Mouse (Mus musculus) ES-Bruce4 (cell line): Measurements from ENCODE around the gene Abcg4. TPM values are rescaled to one million over a fixed set of nuclear protein-coding genes. Genes with fewer than 3 reads are reported as not detected.
"Not testable (repeated sequence)": the region's sequence is repeated elsewhere in the genome, so short reads cannot be mapped to it uniquely, and the experiment has no call there.

ENCODE experiments used
- H3K27ac ChIP-seq: 2 replicates; pipeline ENCODE4 v1.5.1; 2012; ENCODE audit warnings: low read length, inconsistent platforms; ENCODE audit not compliant: insufficient read depth
- H3K27me3 ChIP-seq: 2 replicates; pipeline ENCODE4 v1.6.1; 2012; ENCODE audit warnings: mild to moderate bottlenecking, low read length, inconsistent platforms; ENCODE audit not compliant: control insufficient read depth, poor library complexity, insufficient read depth, severe bottlenecking
- H3K36me3 ChIP-seq: 2 replicates; pipeline ENCODE4 v1.6.1; 2012; ENCODE audit warnings: inconsistent platforms, mild to moderate bottlenecking, low read length, moderate library complexity; ENCODE audit not compliant: control insufficient read depth, poor library complexity, insufficient read depth, severe bottlenecking
- H3K4me1 ChIP-seq: one replicate; pipeline ENCODE4 v1.8.1; 2011; ENCODE audit warnings: low read length; ENCODE audit not compliant: control insufficient read depth, insufficient read depth
- H3K4me3 ChIP-seq: 2 replicates; pipeline ENCODE4 v1.5.1; 2011; ENCODE audit warnings: low read depth, mild to moderate bottlenecking, low read length
- H3K9ac ChIP-seq: 2 replicates; pipeline ENCODE4 v1.6.1; 2012; ENCODE audit warnings: low read depth, mild to moderate bottlenecking, inconsistent platforms; ENCODE audit not compliant: poor library complexity, severe bottlenecking
- H3K9me3 ChIP-seq: replicated peaks from 2 replicates; pipeline ENCODE4 v1.6.1; 2012; ENCODE audit warnings: mild to moderate bottlenecking, low read length, inconsistent platforms; ENCODE audit not compliant: control insufficient read depth, poor library complexity, insufficient read depth, severe bottlenecking
- CTCF ChIP-seq: IDR thresholded peaks from one replicate; pipeline ENCODE4 v1.8.1; 2011; ENCODE audit warnings: low read depth, low read length
- EP300 ChIP-seq: IDR thresholded peaks from 2 replicates; pipeline ENCODE4 v1.6.1; 2011; ENCODE audit warnings: low read depth, low read length; ENCODE audit not compliant: insufficient read depth
- POLR2A ChIP-seq: IDR thresholded peaks from one replicate; pipeline ENCODE4 v1.8.1; 2011; ENCODE audit warnings: low read length; ENCODE audit not compliant: insufficient read depth
- polyA plus RNA-seq: library from polyadenylated mRNA; stranded (reverse); fragments of >200 nt; gene quantifications from 2 replicates; pipeline ENCODE4 v1.2.4, GENCODE M21; 2011; ENCODE audit warnings: low read depth; ENCODE audit not compliant: missing spikeins, insufficient read depth, insufficient read length

Gene Abcg4
- polyA plus RNA-seq, 1 experiment: 1.3 TPM

DNA sequence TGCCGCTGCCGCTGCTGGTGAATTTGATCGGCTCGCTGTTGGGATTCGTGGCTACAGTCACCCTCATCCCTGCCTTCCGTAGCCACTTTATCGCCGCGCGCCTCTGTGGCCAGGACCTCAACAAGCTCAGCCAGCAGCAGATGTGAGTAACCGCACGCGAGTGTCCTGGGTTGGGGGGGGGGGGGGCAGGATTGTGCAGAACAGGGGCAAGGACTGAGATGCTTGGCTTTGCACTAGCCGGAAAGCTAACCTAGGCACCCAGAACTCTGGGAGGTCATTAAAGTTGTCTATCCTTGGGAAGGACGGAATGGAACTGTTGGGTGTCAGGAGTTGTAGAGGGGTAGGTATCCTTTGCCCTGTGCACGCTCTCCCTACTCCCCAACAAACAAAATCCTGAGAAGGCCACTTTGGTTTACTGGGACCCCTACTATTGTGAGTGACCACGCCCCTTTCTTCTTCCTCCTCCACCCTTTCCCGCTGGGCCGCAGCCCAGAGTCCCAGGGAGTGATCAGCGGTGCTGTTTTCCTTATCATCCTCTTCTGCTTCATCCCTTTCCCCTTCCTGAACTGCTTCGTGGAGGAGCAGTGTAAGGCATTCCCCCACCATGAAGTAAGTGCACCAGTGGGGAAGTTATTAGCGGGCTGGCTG is 38.8 kb upstream of the Abcg4 start:
- TF ChIP-seq POLR2A: no peak
- no peak for TF ChIP-seq CTCF
- TF ChIP-seq EP300: no peak
- H3K36me3 ChIP-seq: peaks cover 6% of the 10 kb centered on the region; the same call in 1 of the 2 replicates
- no peaks in the 10 kb centered on the region for H3K4me1 ChIP-seq
- peak overlapping the region; percentile 72 for H3K4me3 ChIP-seq
- no peaks in the 10 kb centered on the region for H3K9me3 ChIP-seq
- peak overlapping the region; percentile 31 for H3K27ac ChIP-seq
- H3K9ac ChIP-seq: peak overlapping the region; percentile 79
- H3K27me3 ChIP-seq: no peaks in the 10 kb centered on the region

DNA sequence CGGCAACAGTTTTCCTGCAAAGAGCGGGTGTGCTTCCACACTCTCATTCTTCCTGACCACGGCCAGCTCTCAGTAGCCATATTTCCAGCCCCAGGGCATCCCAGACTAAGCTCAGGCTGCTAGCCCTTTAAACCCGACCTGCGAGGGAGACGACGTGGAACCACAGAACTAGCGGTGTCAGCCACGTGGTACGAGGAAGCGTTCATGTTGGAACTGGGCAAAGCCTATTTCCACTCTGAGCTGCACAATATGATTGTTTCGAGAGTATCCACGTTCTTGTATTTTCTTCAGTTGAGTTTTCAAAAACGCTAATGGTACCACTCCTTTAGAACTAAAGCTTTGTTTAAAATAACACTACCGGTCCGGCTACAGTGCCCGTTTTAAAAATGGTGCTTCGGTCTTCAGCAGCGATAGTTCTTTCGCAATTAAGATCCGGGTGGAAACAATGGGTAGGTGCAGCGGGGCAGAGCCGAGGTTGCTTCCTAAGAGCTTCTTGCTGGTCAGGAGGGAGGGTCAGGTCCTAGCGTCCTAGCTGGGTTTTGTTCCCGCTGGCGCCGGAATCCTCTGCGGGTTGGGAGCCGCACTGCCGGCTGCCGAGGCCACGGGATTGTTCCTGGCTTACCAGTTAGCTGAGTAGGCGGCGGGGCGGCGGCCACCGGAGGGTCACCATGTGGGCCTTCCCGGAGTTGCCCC is 38.1 kb upstream of the Abcg4 start:
- TF ChIP-seq EP300 (no peak), POLR2A (no peak), CTCF (no peak)
- no peaks in the 10 kb centered on the region for H3K4me1 ChIP-seq

GRCm38 (mm10) chr9:44325768-44326370 is 37.5 kb upstream of the Abcg4 start, which contains the start of gene Dpagt1:
Gene Dpagt1 (plus strand): TSS chr9:44326019.
- TF ChIP-seq EP300 (no peak), POLR2A (no peak), CTCF (no peak)
- Histone ChIP-seq H3K36me3 (peaks cover 2% of the 10 kb centered on the region; the same call in 1 of the 2 replicates), H3K4me3 (peak within 1 kb of the TSS; percentile 72), H3K27ac (peak within 1 kb of the TSS; percentile 31), H3K4me1 (no peaks in the 10 kb centered on the region), H3K9ac (peak within 1 kb of the TSS; percentile 79), H3K27me3 (no peaks in the 10 kb centered on the region), H3K9me3 (no peaks in the 10 kb centered on the region)

More for the DNA sequence above, 38.1 kb upstream of the Abcg4 start:
- Histone ChIP-seq H3K9me3 (no peaks in the 10 kb centered on the region), H3K9ac (peak overlapping the region; percentile 79), H3K36me3 (peaks cover 3% of the 10 kb centered on the region; the same call in 1 of the 2 replicates), H3K27ac (peak overlapping the region; percentile 31), H3K27me3 (no peaks in the 10 kb centered on the region), H3K4me3 (peak overlapping the region; percentile 72)

GRCm38 (mm10) chr9:44325032-44325767 is 36.8 kb upstream of the Abcg4 start:
- Histone ChIP-seq H3K27ac (0 out of 2 replicates have a peak overlapping the region, but pooled peaks have one; percentile 31), H3K9ac (peak overlapping the region; percentile 79; the same call in 1 of the 2 replicates)
- not testable (repeated sequence) for H3K9me3 ChIP-seq, H3K4me3 ChIP-seq, H3K27me3 ChIP-seq, H3K4me1 ChIP-seq, H3K36me3 ChIP-seq

- H3K36me3 ChIP-seq: no peaks in the 10 kb centered on the region
- H3K4me3 ChIP-seq: no peak overlapping the region
- H3K27ac ChIP-seq: no peak overlapping the region
- TF ChIP-seq CTCF (no peak), EP300 (no peak), POLR2A (no peak)
- H3K27me3 ChIP-seq: no peaks in the 10 kb centered on the region
- no peaks in the 10 kb centered on the region for H3K9me3 ChIP-seq
- H3K9ac ChIP-seq: no peak overlapping the region
- H3K4me1 ChIP-seq: no peaks in the 10 kb centered on the region
Observed at GRCm38 (mm10) chr9:44324147-44324546, 35.7 kb upstream of the Abcg4 start.

- not testable (repeated sequence) for H3K4me3 ChIP-seq, H3K4me1 ChIP-seq, H3K9ac ChIP-seq, H3K27ac ChIP-seq, H3K36me3 ChIP-seq, H3K27me3 ChIP-seq, H3K9me3 ChIP-seq
Observed at GRCm38 (mm10) chr9:44323656-44324055, 35.2 kb upstream of the Abcg4 start.
